Mouse (Mus musculus): ENCODE measurements around the gene Mical3. TPM values are rescaled to one million over a fixed set of nuclear protein-coding genes. Genes with fewer than 3 reads are reported as not detected.

Mical3 gene
- total RNA-seq, 2 experiments from 2014 or later, result 127 to 141 TPM

DNA sequence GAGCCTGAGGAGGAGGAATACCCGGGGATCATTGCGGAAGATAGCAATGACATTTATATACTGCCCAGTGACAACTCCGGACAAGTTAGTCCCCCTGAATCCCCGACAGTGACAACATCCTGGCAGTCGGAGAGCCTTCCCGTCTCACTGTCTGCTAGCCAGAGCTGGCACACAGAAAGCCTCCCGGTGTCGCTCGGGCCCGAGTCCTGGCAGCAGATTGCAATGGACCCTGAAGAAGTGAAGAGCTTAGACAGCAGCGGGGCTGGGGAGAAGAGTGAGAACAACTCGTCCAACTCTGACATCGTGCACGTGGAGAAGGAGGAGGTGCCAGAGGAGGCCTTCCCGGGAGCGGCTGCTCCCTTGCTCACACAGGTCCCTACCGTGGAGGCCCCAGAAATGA lies 244.1 kb downstream of the Mical3 start:
- H3K27ac ChIP-seq, result no peak overlapping the region
- intact Hi-C loops (cut with DNase I), result no loop called here
- no peak for TF ChIP-seq CTCF (IDR thresholded peaks at IDR 0.05)
- no peak overlapping the region for H3K4me3 ChIP-seq
- no peak for DNase-seq (ENCODE audit: extremely low spot score in 1 of 2, low spot score in 2 of 2)

DNA sequence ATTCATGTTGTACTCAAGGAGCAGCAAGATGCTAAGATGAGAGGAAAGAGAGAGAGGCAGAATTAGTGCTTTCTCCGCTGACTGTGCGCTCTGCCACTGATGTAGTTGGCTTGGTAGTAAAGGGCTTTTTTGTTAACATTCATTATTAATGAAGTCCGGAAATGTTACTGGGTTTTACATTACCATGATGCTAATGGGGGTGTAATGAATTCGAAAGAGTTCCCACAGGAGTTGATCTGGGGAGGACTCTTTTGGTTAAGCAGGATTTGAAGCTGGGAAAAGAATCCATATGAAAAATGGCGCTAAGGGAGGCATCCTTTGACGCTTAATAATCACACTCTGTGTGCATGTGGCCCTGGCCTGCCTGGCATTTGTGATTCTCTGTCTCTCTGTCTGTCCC lies 246.4 kb downstream of the Mical3 start:
- no peak for TF ChIP-seq CTCF (IDR thresholded peaks at IDR 0.05)
- Histone ChIP-seq H3K4me3 (no peak overlapping the region), H3K27ac (no peak overlapping the region)
- intact Hi-C loops (cut with DNase I), result no loop called here
- DNase-seq (ENCODE audit: extremely low spot score in 1 of 2, low spot score in 2 of 2), result no peak

Other genes with a start within 250 kb of the Mical3 start
- gene Bid, start 214.1 kb downstream of the Mical3 start, total RNA-seq (2021), result 1 to 10 TPM; 9.0 to 9.8 TPM
- 10 to 100 TPM; 15.0 to 15.1 TPM for gene Pex26, start 52.7 kb upstream of the Mical3 start, total RNA-seq (2021)
- 10 to 100 TPM; 10.6 to 12.2 TPM for gene Tuba8, start 79.7 kb upstream of the Mical3 start, total RNA-seq (2021)
- under 1 TPM; 0.18 to 0.89 TPM for gene Usp18, start 114.9 kb upstream of the Mical3 start, total RNA-seq (2021)
- 10 to 100 TPM; 18.0 to 18.5 TPM for gene Slc6a13, start 169.2 kb upstream of the Mical3 start, total RNA-seq (2021)
- 1 to 10 TPM; 1.6 to 1.7 TPM for gene Slc6a12, start 212.1 kb upstream of the Mical3 start, total RNA-seq (2021)